Comparison of ENCODE assay signal across 11 mouse cellular contexts in the genomic region with DNA sequence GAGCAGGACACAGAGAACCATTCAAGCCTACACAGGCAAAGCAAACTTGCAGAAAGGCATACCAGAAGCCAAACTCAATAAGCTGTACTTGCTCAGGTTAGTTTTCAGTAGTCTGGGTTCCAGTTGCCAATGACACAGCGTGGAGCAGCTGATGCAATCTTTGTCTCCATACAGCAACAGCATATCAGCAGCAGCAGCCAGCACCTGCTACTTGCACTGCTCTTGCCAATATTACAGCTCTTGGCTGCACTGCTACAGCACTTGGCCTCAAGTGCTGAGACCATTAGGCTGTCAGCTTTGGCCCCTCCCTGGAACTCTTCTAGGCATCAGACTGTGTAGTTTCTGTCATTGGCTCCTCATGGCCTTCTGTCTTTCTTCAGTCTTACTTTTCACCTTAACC. TPM values are rescaled to one million over a fixed set of nuclear protein-coding genes. Genes with fewer than 3 reads are reported as not detected.
DNase-seq lines count a peak whose midpoint lies in the region; ATAC-seq and TF ChIP-seq lines count a peak whose summit lies in the region.
"Had no signal": no experiment of that assay in that cellular context is flagged by ENCODE, and none has a peak within 500 bp of the region (broad histone marks: within the 10 kb centered on the region; RNA-seq: fewer than 3 reads in every experiment).

No protein-coding gene starts in this region.

- no peaks in the 10 kb centered on the region for H3K9me3 ChIP-seq in intestine, embryonic 16.5 days (ENCODE audit: control insufficient read depth, low read length)
- H3K9me3 ChIP-seq: neural tube, embryonic 12.5 days had no signal

- H3K27ac ChIP-seq in gastrocnemius, adult 2 months = no peak overlapping the region
- no peak overlapping the region for H3K27ac ChIP-seq in intestine, embryonic 16.5 days (ENCODE audit: low read length)
- H3K27ac ChIP-seq: neural tube, embryonic 12.5 days had no signal

- intact Hi-C loops in gastrocnemius, adult 2 months (cut with DNase I) = no loop called here
- intact Hi-C loops in heart, postnatal 25 days (cut with DNase I) = no loop called here

- no peaks in the 10 kb centered on the region for H3K27me3 ChIP-seq in intestine, embryonic 16.5 days (replicated peaks; ENCODE audit: control insufficient read depth, insufficient read depth, low read length)
- H3K27me3 ChIP-seq: neural tube, embryonic 12.5 days had no signal

- H3K9ac ChIP-seq in intestine, embryonic 16.5 days (ENCODE audit: low read depth, low read length) = no peak overlapping the region
- H3K9ac ChIP-seq: neural tube, embryonic 12.5 days had no signal

- H3K4me3 ChIP-seq in gastrocnemius, adult 2 months = no peak overlapping the region
- no peak overlapping the region for H3K4me3 ChIP-seq in intestine, embryonic 16.5 days (ENCODE audit: low read length)
- H3K4me3 ChIP-seq: neural tube, embryonic 12.5 days had no signal

- no peak for TF ChIP-seq CTCF in gastrocnemius, adult 2 months (IDR thresholded peaks at IDR 0.05)

- WGBS in intestine, embryonic 16.5 days = 75% methylated on average over 1 of the region's 1 CpGs

- no peak for ATAC-seq in intestine, embryonic 16.5 days

- DNase-seq in gastrocnemius, adult 2 months = peak; percentile 45
- DNase-seq in gastrocnemius, adult 18-20 months (ENCODE audit: low spot score) = no peak
- DNase-seq in urinary bladder, postnatal 14 days (ENCODE audit: low spot score) = peak; percentile 24
- no peak for DNase-seq in urinary bladder, adult 18-20 months (ENCODE audit: low spot score in 2 of 2)
- DNase-seq in heart, postnatal 25 days (ENCODE audit: low spot score) = peak; percentile 20
- DNase-seq in spleen, postnatal 14 days (ENCODE audit: low spot score in 2 of 2) = no peak
- DNase-seq in spleen, postnatal 36 days (ENCODE audit: low spot score in 2 of 2) = no peak
- DNase-seq: kidney, adult 8-10 months had no signal

- H3K4me2 ChIP-seq in intestine, embryonic 16.5 days (ENCODE audit: low read depth, low read length) = no peak overlapping the region
- H3K4me2 ChIP-seq: neural tube, embryonic 12.5 days had no signal

- H3K36me3 ChIP-seq in intestine, embryonic 16.5 days (ENCODE audit: control insufficient read depth, insufficient read depth, low read length) = no peaks in the 10 kb centered on the region
- H3K36me3 ChIP-seq: neural tube, embryonic 12.5 days had no signal

- H3K4me1 ChIP-seq in intestine, embryonic 16.5 days (ENCODE audit: control insufficient read depth, insufficient read depth, low read length) = no peaks in the 10 kb centered on the region
- H3K4me1 ChIP-seq: neural tube, embryonic 12.5 days had no signal

RNA-seq across cellular contexts. Expression of gene A830018L16Rik, which starts 44.4 kb away (rescaled TPM):
- total RNA-seq in gastrocnemius, adult 2 months (2021) = not detected
- total RNA-seq in gastrocnemius, adult 18-20 months (2021) = not detected
- total RNA-seq in heart, postnatal 25 days (2021) = not detected
- 3.7 and 5.0 TPM in 2 replicates for polyA plus RNA-seq in intestine, embryonic 16.5 days (2015; fragmentation: Nextera tagmentation; extraction: Ambion mirVana)
- polyA plus RNA-seq: liver, embryonic 16.5 days had no signal

Comparison
In these comparisons a context has a peak if more than half of its experiments do, and no peak if none do; other contexts are left out.
1. DNase-seq: peak in gastrocnemius, adult 2 months (single experiment), urinary bladder, postnatal 14 days (single experiment) and heart, postnatal 25 days (single experiment); none in gastrocnemius, adult 18-20 months (single experiment), urinary bladder, adult 18-20 months (0 of 2), spleen, postnatal 14 days (0 of 2) and spleen, postnatal 36 days (0 of 2).